Mouse (Mus musculus) lung, adult 18-20 months (tissue): Measurements from ENCODE around the gene Tmem178b.
A peak's percentile ranks its signal among the peaks of the same experiment; 100 is the strongest.

Experiments
- DNase-seq, 2 experiments: peaks; one replicate each; pipeline ENCODE4 v3.0.0; 2022; ENCODE audit warnings: mixed read lengths in 2 of 2

The Tmem178b gene

DNA sequence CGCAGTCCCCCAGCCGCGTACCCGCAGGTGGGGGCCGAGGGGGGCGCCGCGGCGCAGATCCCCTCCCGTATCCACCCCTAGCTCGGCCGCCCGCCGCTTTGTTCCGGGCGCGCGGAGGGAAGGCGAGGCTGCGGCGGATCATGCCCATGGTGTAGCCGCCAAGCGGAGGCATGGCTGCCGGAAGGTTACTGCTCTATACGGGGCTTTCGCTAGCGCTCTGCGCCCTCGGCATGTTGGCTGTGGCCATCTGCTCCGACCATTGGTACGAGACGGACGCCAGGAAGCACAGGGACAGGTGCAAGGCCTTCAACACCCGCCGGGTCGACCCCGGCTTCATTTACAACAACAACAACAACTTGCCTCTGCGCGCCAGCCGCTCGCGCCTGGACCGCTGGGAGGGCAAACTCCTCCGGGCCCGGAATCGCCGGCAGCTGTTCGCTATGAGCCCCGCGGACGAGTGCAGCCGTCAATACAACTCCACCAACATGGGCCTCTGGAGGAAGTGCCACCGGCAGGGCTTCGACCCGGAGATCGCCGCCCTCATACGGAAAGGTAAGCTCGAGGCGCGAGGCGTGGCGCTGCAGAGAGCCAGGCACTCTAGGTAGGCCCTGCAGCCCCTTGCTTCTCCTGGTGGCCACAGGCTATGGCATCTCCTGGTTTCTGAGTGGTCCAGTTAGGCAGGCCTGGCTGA, at the start of gene Tmem178b:
Gene Tmem178b, plus strand, starts transcription at position 371 of the 691 bp plus-strand sequence.
- no peak for DNase-seq

- no peak for DNase-seq
Observed at GRCm38 (mm10) chr6:39828736-39829135, 44.3 kb upstream of the Tmem178b start.

DNA sequence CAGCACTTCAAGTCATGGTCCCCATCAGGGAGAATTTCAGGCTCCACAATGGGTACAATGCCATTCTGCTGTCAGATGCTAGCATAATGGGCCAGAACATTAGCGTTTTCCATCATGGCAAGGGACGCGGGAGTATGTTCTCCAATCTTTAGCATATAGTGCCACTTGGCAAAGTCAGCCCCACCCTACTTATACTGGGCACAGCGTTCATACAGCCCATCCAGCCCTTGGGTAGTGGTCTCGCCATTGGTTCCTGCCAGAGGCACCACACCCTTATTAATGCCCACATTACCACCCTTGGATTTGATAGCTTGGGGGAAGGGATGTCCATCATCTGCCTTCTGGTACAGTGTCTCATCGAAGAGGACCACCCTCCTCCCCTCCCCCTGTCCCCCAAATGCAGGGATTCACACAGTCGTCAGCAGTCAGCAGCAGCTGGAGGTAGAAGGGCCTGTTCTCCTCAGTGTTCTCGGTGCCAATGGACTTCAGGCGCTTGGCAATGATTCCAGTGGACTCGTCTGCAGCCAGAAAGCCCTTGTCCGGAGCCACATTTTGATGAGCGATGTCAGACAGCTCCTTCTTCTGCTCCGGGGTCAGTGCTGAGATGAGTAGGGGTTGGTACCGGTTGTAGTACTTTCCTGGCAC, 29.3 kb upstream of the Tmem178b start:
- no peak for DNase-seq

GRCm38 (mm10) chr6:39847538-39847937, 25.5 kb upstream of the Tmem178b start:
- DNase-seq: no peak

DNA sequence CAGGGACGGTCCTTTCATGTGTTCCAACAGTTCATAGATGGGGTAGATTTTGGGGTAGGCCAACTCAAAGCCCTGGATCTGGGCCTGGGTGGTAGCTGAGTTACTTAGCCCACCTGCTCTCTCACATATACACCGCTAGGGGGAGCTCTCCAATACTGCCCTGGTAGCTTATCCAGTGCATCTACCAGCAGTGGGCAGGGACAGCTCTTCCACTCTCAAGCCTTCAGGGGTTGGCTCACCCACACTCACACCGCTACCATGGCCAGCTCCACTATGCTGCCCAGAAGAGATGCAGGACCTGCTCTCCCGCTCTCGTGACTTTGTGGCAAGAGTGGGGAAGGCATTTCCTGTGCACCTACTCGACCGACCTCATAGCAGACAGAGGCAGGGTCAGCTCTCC, 24.3 kb upstream of the Tmem178b start:
- no peak for DNase-seq

- no peak for DNase-seq
Observed at GRCm38 (mm10) chr6:39849667-39850066, 23.4 kb upstream of the Tmem178b start.

- DNase-seq: no peak
Observed at GRCm38 (mm10) chr6:39870271-39871135, 2.6 kb upstream of the Tmem178b start.

DNA sequence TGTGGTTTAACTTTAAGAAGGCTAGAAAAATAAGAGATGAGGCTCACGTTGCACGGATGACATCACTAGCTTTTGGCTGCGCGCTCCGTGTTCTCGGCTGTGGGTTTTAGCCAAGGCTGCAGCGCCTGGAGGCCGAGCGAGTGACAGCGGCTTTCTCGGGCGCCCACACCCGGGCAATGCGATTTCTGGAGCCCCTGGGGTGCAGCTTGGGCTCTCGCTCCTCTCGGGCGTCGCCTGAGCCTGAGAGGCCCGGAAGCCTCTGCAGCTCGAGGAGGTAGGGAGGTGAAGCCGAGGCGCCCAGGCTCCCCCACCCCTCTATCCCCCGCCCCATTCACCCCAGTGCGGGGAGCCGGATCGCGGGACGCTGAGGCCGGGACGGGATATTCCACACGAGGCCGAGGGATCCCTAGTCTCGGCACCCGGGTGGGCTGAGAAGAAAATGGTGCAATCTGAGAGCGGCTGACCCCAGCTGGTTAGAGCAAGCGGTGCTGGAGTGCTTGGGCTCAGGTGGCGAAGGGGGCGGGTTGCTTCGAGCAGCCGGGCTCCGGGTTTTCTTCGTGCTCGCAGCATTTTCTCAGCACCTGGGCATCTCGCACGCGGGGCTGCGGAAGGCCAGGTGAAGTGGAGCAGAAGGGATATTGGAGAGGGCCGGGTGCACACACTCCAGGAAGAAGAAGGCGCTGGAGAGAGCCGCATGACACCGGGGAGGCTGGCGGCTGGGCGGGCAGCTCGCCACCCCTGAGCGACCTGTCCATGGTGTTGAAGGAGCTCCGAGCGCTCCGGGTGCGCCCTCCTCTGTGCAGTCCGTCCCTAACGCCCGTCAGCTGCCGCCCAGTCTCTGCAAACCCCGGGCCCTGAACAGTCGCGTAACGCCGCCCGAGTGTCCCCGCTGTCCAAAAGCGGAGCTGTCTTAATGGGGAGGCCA, 1.4 kb upstream of the Tmem178b start:
- peak; percentile 24 to 28 for DNase-seq

DNA sequence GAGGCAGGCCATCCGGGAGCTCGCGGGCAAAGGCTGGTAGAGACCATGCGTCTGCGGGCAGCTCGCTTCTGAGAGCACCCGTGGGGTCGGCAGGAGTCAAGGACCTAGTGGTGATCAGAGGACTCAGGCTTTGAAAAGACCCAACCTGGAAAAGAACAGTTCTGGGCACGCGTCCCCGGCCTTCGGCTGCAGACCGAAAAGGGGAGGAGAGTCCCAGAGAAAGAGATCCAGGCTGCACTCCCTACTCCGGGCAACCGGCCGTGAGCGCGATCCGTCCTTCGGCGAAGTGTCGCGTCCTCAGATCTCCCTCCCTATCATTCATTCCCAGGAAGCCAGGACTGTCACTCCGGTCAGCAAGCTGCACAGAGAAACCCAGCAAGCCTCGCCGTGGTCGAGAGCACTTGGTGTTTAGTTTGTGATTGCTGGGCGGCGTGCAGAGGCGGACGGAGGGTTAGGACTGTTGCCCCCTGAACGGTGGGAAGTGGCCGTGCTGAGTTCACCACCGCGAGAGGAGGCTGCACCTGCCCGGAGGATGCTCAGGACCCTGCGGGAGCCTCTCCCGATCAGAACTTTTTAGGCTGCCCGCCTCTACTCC, 668 bp upstream of the Tmem178b start:
- peak in 1 of 2 experiments; percentile 3 for DNase-seq

DNA sequence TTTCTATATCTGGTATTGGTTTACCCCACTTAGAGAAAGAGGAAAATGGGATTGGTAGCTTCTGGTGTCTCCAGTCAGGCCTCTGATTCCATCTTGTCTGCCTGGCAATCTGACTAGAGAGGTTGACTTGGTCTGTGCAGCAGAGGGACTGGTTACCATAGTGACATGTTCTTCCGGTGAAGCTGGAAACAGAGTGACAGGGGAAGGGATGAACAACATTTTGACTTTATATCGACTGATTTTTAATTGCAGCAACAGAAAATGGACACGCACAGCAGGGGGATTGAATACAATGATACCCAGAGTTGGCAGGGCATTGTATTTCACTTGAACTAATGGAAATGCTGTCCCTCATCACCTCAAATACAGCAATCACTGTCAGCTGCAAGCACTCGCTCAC, 2.1 kb downstream of the Tmem178b start:
- no peak for DNase-seq

DNA sequence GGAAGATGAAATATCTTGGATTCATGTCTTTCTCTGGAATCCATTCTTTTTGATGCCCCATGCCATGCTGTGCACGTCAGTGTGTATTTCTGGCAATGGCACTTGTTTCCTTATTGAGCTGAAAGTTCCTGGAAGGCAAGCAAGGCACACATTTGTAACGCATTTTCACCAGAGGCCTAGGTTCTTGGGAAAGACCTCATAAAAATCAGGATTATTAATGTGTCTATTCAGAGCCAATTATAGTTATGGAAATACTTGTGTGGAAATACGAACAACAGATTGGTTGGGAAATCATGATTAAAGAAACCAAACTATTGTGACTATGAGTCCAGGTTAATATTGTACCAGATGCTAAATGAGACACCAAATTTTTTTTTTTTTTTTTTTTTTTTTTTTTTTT, 3.4 kb downstream of the Tmem178b start:
- DNase-seq: no peak

DNA sequence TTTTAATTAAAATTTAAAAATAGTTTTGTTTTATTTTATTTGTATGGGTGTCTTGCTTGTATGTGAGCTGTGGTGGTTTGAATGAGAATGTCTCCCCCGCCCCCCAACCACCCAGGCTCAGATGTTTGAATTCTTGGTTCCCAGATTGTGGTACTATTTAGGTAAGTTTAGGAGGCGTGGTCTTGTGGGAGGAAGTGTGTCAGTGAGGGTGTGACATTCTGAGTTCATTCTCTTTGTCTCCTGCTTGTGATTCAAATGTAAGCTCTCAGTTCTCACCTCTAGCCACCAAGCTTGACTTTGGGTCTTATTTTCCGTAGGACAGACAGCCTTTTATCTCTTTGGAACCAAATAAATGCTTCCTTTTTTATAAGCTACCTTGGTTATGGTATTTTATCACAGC, 17.7 kb downstream of the Tmem178b start:
- DNase-seq: no peak

DNA sequence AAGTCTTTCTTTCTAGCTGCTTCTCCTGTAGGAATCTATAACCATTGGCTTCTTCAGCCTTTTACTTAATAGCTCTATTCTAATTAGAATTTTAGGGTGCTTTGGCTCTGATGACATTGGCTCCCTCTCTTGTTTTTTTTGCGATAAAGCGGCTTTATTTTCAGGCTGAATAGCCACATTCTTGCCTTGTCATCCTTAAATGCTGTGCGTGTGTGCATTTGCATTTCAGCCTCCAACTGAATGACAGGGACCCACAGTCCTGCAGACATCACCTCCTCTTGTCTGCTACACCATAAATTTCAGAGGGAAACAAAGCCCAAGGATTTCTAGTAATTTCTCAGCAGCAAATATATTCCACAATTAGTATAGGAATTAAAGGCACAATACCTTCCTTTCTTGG, 23.4 kb downstream of the Tmem178b start:
- DNase-seq: no peak

GRCm38 (mm10) chr6:39899231-39899630, 26.2 kb downstream of the Tmem178b start:
- DNase-seq: no peak

- no peak for DNase-seq
Observed at GRCm38 (mm10) chr6:39903220-39903773, 30.2 kb downstream of the Tmem178b start.

- DNase-seq: no peak
Observed at GRCm38 (mm10) chr6:39903845-39904244, 30.8 kb downstream of the Tmem178b start.

DNA sequence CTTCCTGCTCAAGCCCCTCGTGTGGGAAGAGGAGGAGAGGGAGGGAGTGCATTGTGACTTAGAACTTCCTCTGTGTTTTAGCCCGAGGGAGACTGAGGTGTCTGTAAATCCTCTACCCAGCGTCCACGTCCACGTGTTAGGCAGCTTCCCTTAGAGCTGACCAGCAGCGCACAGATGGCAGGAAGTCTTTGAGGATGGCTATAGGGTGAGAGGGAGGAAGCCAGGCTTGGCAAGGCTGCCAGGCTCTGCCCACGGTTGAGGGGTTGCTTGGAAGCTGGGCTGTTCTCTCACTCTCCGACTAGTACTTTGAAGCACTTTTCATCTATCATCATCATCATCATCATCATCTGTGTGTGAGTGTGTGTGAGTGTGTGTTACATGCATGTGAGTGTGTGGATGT, 41.9 kb downstream of the Tmem178b start:
- no peak for DNase-seq

DNA sequence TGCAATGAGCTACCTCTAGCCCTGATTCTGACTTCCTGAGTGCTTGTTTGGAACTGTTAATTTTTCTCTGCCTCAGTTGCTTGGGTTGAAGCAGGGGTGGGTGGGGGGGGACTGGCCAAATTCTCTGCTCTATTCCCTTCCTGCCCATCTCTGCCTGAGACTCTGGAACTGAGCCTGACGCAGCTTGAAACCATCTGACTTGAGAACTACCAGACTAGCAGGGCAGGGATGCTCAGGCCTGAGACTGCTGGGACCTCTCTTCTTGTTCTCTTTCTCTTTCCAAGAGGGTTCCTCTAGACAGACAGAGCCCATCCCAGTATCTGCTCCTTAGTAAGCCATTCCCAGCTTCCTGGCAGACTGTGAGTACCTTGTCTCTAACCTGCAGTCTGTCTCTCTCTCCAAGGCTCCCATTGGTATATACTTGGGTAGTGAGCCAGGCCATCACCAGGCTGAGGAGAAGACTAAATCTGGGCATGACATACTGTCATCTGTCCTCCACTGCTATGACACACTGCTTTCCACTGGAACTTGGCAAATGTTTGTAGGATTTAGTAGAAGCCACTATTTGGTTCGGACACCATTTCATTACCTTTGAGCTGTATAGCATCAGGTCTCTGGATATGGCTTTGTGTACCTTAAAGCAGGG, 42.7 kb downstream of the Tmem178b start:
- no peak for DNase-seq

DNA sequence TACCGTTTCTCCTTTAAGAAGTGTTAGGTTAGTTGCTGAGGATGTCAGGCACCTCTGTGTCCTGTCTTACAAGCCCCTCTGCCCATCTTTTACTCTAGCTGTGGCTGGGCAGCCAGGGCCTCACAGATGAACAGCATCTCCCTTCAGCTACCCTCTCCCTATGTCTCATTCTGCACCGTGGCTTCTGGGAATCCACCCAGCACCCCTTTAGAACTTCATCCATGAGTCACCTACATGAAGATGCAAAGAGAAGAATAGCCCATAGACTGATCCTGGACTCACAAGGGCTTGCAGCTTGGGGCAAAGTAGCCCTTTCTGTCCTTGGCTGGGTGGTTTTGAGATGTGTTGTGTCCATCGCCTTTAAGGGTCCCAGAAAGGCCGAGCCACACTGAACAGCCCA, 43.4 kb downstream of the Tmem178b start:
- no peak for DNase-seq

DNA sequence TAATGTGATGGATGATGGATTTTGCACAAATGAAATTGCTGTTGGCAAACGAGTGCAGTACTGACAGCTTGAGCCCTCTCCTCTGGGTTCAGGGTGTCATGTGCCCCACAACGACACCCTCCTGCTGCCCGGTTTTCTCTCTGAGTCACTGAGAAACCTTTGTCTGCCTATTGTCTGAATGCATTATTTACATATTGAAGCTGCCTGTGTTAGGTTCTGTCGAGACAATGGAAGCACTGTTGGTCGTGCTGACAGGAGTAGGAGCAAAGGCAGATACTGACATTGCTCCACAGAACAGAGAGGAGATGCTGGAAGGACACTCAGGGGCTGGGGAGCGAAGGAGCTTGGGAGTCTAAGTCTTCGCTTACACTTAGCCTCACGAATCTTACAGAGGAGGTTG, 44.2 kb downstream of the Tmem178b start:
- DNase-seq: no peak

DNA sequence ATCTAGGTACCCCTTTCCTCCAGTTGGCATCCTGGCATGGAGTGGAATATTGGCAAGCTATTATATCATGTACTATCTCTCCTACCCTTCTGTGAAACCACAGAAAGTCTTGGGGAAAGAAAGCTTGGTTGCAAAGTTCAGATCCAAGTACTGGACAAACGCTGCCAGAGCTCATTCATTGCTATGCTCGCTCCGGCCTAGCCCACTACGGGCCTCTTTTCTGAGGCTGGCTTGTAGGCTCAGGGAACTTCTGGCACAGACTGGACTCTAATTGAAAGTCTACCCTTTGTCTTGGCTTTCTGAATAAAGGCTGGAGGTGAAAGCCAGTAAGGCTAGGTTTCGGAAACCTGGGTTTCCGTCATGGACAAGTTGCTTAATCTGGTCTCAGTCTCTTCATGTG, 44.7 kb downstream of the Tmem178b start:
- DNase-seq: no peak
